Mouse (Mus musculus): ENCODE results near the gene Cacna1d. TPM values are rescaled to one million over a fixed set of nuclear protein-coding genes. Genes with fewer than 3 reads are reported as not detected.

The Cacna1d gene
- polyA plus RNA-seq (2012; rRNA removed; ENCODE audit: low replicate concordance): 1.1 and 3.3 TPM in 2 replicates

GRCm38 (mm10) chr14:30491342-30491741 is at the start of gene Cacna1d:
Gene Cacna1d, minus strand, starts transcription at chr14:30491455.

GRCm38 (mm10) chr14:30479361-30479948 is 11.8 kb downstream of the Cacna1d start, which contains the start of gene Dcp1a:
Gene Dcp1a, plus strand, starts transcription at chr14:30479535.

GRCm38 (mm10) chr14:30008733-30009575 is 482.3 kb downstream of the Cacna1d start, which contains the start of the genes Il17rb and Chdh:
Gene Il17rb, minus strand, starts transcription at chr14:30008896.
Gene Chdh, plus strand, starts transcription at chr14:30009023.

Other genes with a start within 250 kb of the Cacna1d start
- gene Dcp1a, start 11.9 kb downstream of the Cacna1d start, polyA plus RNA-seq (2012; rRNA removed; ENCODE audit: low replicate concordance): 18.2 and 32.6 TPM in 2 replicates
- 502 and 506 TPM in 2 replicates for gene Tkt, start 56.9 kb upstream of the Cacna1d start, polyA plus RNA-seq (2012; rRNA removed; ENCODE audit: low replicate concordance)
- 154 and 219 TPM in 2 replicates for gene Prkcd, start 134.8 kb upstream of the Cacna1d start, polyA plus RNA-seq (2012; rRNA removed; ENCODE audit: low replicate concordance)
- 4.1 and 4.6 TPM in 2 replicates for gene Rft1, start 162.9 kb upstream of the Cacna1d start, polyA plus RNA-seq (2012; rRNA removed; ENCODE audit: low replicate concordance)
- gene Sfmbt1, start 223.4 kb upstream of the Cacna1d start, polyA plus RNA-seq (2012; rRNA removed; ENCODE audit: low replicate concordance): 0.27 and 0.34 TPM in 2 replicates

Measured in duodenum, adult 2 months (tissue).